Mouse (Mus musculus) MEL (cell line): ENCODE measurements around the gene Nrip1. TPM values are rescaled to one million over a fixed set of nuclear protein-coding genes. Genes with fewer than 3 reads are reported as not detected.

ENCODE experiments used
- DNase-seq: peaks from one replicate; pipeline ENCODE4 v3.0.0; 2011; ENCODE audit warnings: low read depth, low spot score
- H3K27ac ChIP-seq: 2 replicates; pipeline ENCODE4 v1.5.1; 2012; ENCODE audit warnings: low read depth, mild to moderate bottlenecking, control low read depth, low read length, moderate library complexity; ENCODE audit not compliant: control insufficient read depth
- H3K27me3 ChIP-seq, 2 experiments: fragments of 150-350 bp in 1 of 2; sonication (generic) in 1 of 2; 2 replicates each; pipeline ENCODE4 v1.6.1; 2012; ENCODE audit warnings: low read length in 2 of 2, mild to moderate bottlenecking in 2 of 2, improper control_type of control experiment in 1 of 2, moderate library complexity in 1 of 2; ENCODE audit not compliant: insufficient read depth in 2 of 2, control insufficient read depth in 1 of 2
- H3K36me3 ChIP-seq, 2 experiments: 2 replicates each; pipeline ENCODE4 v1.6.1; 2012 to 2014; ENCODE audit warnings: low read length in 2 of 2, improper control_type of control experiment in 1 of 2, inconsistent platforms in 1 of 2, mild to moderate bottlenecking in 1 of 2; ENCODE audit not compliant: insufficient read depth in 2 of 2, control insufficient read depth in 1 of 2
- H3K4me1 ChIP-seq, 2 experiments: fragments of 150-350 bp in 1 of 2; sonication (generic) in 1 of 2; 2 replicates each; pipeline ENCODE4 v1.6.1; 2012; ENCODE audit warnings: low read length in 2 of 2, improper control_type of control experiment in 1 of 2, mild to moderate bottlenecking in 1 of 2; ENCODE audit not compliant: insufficient read depth in 2 of 2, control insufficient read depth in 1 of 2
- H3K4me3 ChIP-seq, 2 experiments: fragments of 150-350 bp in 1 of 2; sonication (generic) in 1 of 2; 2 replicates each; pipeline ENCODE4 v1.5.1; 2012; ENCODE audit warnings: low read depth in 2 of 2, low read length in 2 of 2, mild to moderate bottlenecking in 2 of 2, moderate library complexity in 2 of 2, control low read depth in 1 of 2, improper control_type of control experiment in 1 of 2; ENCODE audit not compliant: control insufficient read depth in 1 of 2, insufficient read depth in 1 of 2
- H3K79me2 ChIP-seq: 2 replicates; pipeline ENCODE4 v1.6.1; 2012; ENCODE audit warnings: mild to moderate bottlenecking, low read length, moderate library complexity; ENCODE audit not compliant: control insufficient read depth, poor library complexity, insufficient read depth
- H3K9ac ChIP-seq: 2 replicates; pipeline ENCODE4 v1.6.1; 2012; ENCODE audit warnings: low read depth, mild to moderate bottlenecking, control low read depth, low read length, moderate library complexity; ENCODE audit not compliant: control insufficient read depth, poor library complexity, severe bottlenecking
- H3K9me3 ChIP-seq: fragments of 150-350 bp; sonication (generic); replicated peaks from 2 replicates; pipeline ENCODE4 v1.6.1; 2012; ENCODE audit warnings: mild to moderate bottlenecking, low read length, improper control_type of control experiment, moderate library complexity; ENCODE audit not compliant: insufficient read depth
- ELF1 ChIP-seq: IDR thresholded peaks from 2 replicates; pipeline ENCODE4 v1.6.1; 2014; ENCODE audit warnings: low read depth, mild to moderate bottlenecking, inconsistent platforms, low read length, improper control_type of control experiment, moderate library complexity
- EP300 ChIP-seq, 2 experiments: IDR thresholded peaks; 2 replicates each; pipeline ENCODE4 v1.6.1; 2011; ENCODE audit warnings: improper control_type of control experiment in 2 of 2, low read length in 2 of 2, low read depth in 1 of 2, mild to moderate bottlenecking in 1 of 2
- ETS1 ChIP-seq: IDR thresholded peaks from 2 replicates; pipeline ENCODE4 v1.6.1; 2012; ENCODE audit warnings: low read depth, mild to moderate bottlenecking, inconsistent platforms, low read length, improper control_type of control experiment, moderate library complexity
- GABPA ChIP-seq: IDR thresholded peaks from 2 replicates; pipeline ENCODE4 v1.6.1; 2012; ENCODE audit warnings: low read depth, mild to moderate bottlenecking, inconsistent platforms, low read length, improper control_type of control experiment, moderate library complexity
- GATA1 ChIP-seq: IDR thresholded peaks from 2 replicates; pipeline ENCODE4 v1.6.1; 2011; ENCODE audit warnings: low read depth, low read length, improper control_type of control experiment
- HCFC1 ChIP-seq: IDR thresholded peaks from 2 replicates; pipeline ENCODE4 v1.6.1; 2012; ENCODE audit warnings: low read depth, mild to moderate bottlenecking, inconsistent platforms, low read length, improper control_type of control experiment, moderate library complexity
- KAT2A ChIP-seq: conservative IDR thresholded peaks from 2 replicates; pipeline ENCODE4 v1.6.1; 2012; ENCODE audit warnings: low read depth, low read length, improper control_type of control experiment, inconsistent platforms
- MAFK ChIP-seq: IDR thresholded peaks from 2 replicates; pipeline ENCODE4 v1.6.1; 2011; ENCODE audit warnings: low read depth, mild to moderate bottlenecking, low read length, improper control_type of control experiment, borderline replicate concordance
- MAZ ChIP-seq: IDR thresholded peaks from 2 replicates; pipeline ENCODE4 v1.6.1; 2012; ENCODE audit warnings: low read depth, mild to moderate bottlenecking, inconsistent platforms, low read length, improper control_type of control experiment
- MEF2A ChIP-seq: IDR thresholded peaks from 2 replicates; pipeline ENCODE4 v1.6.1; 2014; ENCODE audit warnings: low read depth, mild to moderate bottlenecking, inconsistent platforms, low read length, improper control_type of control experiment; ENCODE audit not compliant: poor library complexity, insufficient replicate concordance, severe bottlenecking; ENCODE audit errors: extremely low read depth
- MXI1 ChIP-seq: IDR thresholded peaks from 2 replicates; pipeline ENCODE4 v1.6.1; 2011; ENCODE audit warnings: mild to moderate bottlenecking, low read depth, low read length, improper control_type of control experiment
- MYB ChIP-seq: IDR thresholded peaks from 2 replicates; pipeline ENCODE4 v1.6.1; 2011; ENCODE audit warnings: mild to moderate bottlenecking, low read depth, low read length, improper control_type of control experiment
- MYC ChIP-seq: IDR thresholded peaks from 2 replicates; pipeline ENCODE4 v1.6.1; 2011; ENCODE audit warnings: low read depth, mild to moderate bottlenecking, low read length, improper control_type of control experiment, moderate library complexity
- NELFE ChIP-seq: IDR thresholded peaks from 2 replicates; pipeline ENCODE4 v1.6.1; 2011; ENCODE audit warnings: low read depth, low read length, improper control_type of control experiment
- NRF1 ChIP-seq: IDR thresholded peaks from 2 replicates; pipeline ENCODE4 v1.6.1; 2014; ENCODE audit warnings: low read depth, mild to moderate bottlenecking, inconsistent platforms, low read length, improper control_type of control experiment, moderate library complexity; ENCODE audit not compliant: poor library complexity, insufficient read depth, severe bottlenecking
- POLR2A ChIP-seq, 2 experiments: IDR thresholded peaks; 2 replicates each; pipeline ENCODE4 v1.6.1; 2011 to 2012; ENCODE audit warnings: low read length in 2 of 2, mild to moderate bottlenecking in 2 of 2, control low read depth in 1 of 2, improper control_type of control experiment in 1 of 2, low read depth in 1 of 2, moderate library complexity in 1 of 2; ENCODE audit not compliant: control insufficient read depth in 1 of 2, insufficient read depth in 1 of 2, poor library complexity in 1 of 2
- POLR2AphosphoS5 ChIP-seq: IDR thresholded peaks from 2 replicates; pipeline ENCODE4 v1.6.1; 2012; ENCODE audit warnings: low read depth, borderline replicate concordance, mild to moderate bottlenecking, inconsistent platforms, low read length, moderate library complexity, mixed read lengths
- RCOR1 ChIP-seq: IDR thresholded peaks from 2 replicates; pipeline ENCODE4 v1.6.1; 2012; ENCODE audit warnings: low read depth, mild to moderate bottlenecking, inconsistent platforms, low read length, improper control_type of control experiment
- TCF12 ChIP-seq: IDR thresholded peaks from 2 replicates; pipeline ENCODE4 v1.6.1; 2014; ENCODE audit warnings: low read depth, mild to moderate bottlenecking, inconsistent platforms, low read length, improper control_type of control experiment, moderate library complexity
- UBTF ChIP-seq: IDR thresholded peaks from 2 replicates; pipeline ENCODE4 v1.6.1; 2012; ENCODE audit warnings: low read depth, mild to moderate bottlenecking, inconsistent platforms, low read length, improper control_type of control experiment, moderate library complexity, borderline replicate concordance; ENCODE audit not compliant: insufficient read depth
- ZKSCAN1 ChIP-seq: IDR thresholded peaks from 2 replicates; pipeline ENCODE4 v1.6.1; 2012; ENCODE audit warnings: low read depth, mild to moderate bottlenecking, inconsistent platforms, low read length, improper control_type of control experiment, moderate library complexity
- ZMIZ1 ChIP-seq: IDR thresholded peaks from 2 replicates; pipeline ENCODE4 v1.6.1; 2012; ENCODE audit warnings: low read depth, mild to moderate bottlenecking, inconsistent platforms, low read length, improper control_type of control experiment, moderate library complexity
- ZNF384 ChIP-seq: IDR thresholded peaks from 2 replicates; pipeline ENCODE4 v1.6.1; 2012; ENCODE audit warnings: low read depth, mild to moderate bottlenecking, inconsistent platforms, low read length, improper control_type of control experiment
- polyA plus RNA-seq, 2 experiments: library from polyadenylated mRNA; stranded (reverse) in 1 of 2; unstranded in 1 of 2; fragments of >175 nt in 1 of 2; fragments of >200 nt in 1 of 2; gene quantifications; 2 replicates each; pipeline versions ENCODE4 v1.2.1 to v1.2.4; 2012; ENCODE audit warnings: low replicate concordance in 2 of 2, low read depth in 1 of 2; ENCODE audit not compliant: insufficient read length in 2 of 2, insufficient read depth in 1 of 2, missing spikeins in 1 of 2
- total RNA-seq: library from RNA; depleted of rRNA; stranded (reverse); fragments of 300-350 nt; gene quantifications from 2 replicates; pipeline ENCODE4 v1.2.3, GENCODE M21; 2012

Nrip1 gene
- total and polyA plus RNA-seq, 3 experiments, result 13.6 to 42.6 (median 21.1) TPM

DNA sequence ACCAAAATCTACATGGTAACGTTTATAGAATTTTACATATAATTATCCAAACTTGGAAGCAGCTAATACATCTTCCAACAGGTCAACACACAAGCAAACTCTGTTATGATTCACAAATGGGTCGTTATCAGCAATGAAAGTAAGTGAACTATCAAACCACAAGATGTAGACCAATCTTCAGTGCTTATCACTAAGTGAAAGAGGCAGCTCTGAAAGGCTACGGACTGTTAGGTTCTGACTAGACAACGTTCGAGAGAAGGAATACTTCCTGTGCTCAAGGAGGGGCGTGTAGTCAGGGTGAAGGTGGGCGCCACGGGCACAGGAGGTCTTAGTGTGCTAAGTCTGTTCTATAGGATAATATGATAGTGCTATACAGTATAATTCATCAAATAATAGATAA is 93.3 kb downstream of the Nrip1 start:
- Histone ChIP-seq H3K4me1 (peaks cover 5 to 15% of the 10 kb centered on the region in 2 experiments), H3K9ac (no peak overlapping the region), H3K9me3 (no peaks in the 10 kb centered on the region), H3K27ac (no peak overlapping the region)
- TF ChIP-seq ETS1 (0 out of 2 replicates have a peak, but pooled peaks have one; percentile 19), MEF2A (no peak), ZNF384 (no peak), UBTF (no peak), MYC (no peak), GABPA (no peak), MYB (no peak), NELFE (no peak), POLR2A (IDR thresholded peaks at IDR 0.05; ENCODE audit: control insufficient read depth in 1 of 2, insufficient read depth in 1 of 2, low read depth in 1 of 2, low read length in 2 of 2, poor library complexity in 1 of 2) (no peak), ELF1 (no peak), MAZ (no peak), KAT2A (no peak), TCF12 (peak; percentile 66), HCFC1 (no peak), NRF1 (no peak), EP300 (IDR thresholded peaks at IDR 0.05; ENCODE audit: low read depth in 1 of 2, low read length in 2 of 2) (peak; percentile 64 to 70), ZKSCAN1 (no peak), MAFK (no peak), MXI1 (no peak), RCOR1 (peak; percentile 70), ZMIZ1 (no peak), POLR2AphosphoS5 (no peak), GATA1 (peak; percentile 80)
- TF ChIP-seq, all 39 proteins: peak for 5
- no peak overlapping the region for H3K4me3 ChIP-seq
- H3K36me3 ChIP-seq, result peaks cover 0 to 17% of the 10 kb centered on the region in 2 experiments; a peak in 2 of 4 replicates
- no peaks in the 10 kb centered on the region for H3K79me2 ChIP-seq
- no peaks in the 10 kb centered on the region for H3K27me3 ChIP-seq
- DNase-seq, result peak; percentile 46
